8 mouse cellular contexts compared by ENCODE assay signal in genomic region chrX:42153056-42153455, GRCm38 (mm10). TPM values are rescaled to one million over a fixed set of nuclear protein-coding genes. Genes with fewer than 3 reads are reported as not detected.
A peak's percentile ranks its signal among the peaks of the same experiment; 100 is the strongest.
DNase-seq lines count a peak whose midpoint lies in the region; ATAC-seq and TF ChIP-seq lines count a peak whose summit lies in the region.

No protein-coding gene starts in this region.

- no peak overlapping the region for H3K27ac ChIP-seq in forebrain, embryonic 12.5 days
- no peak overlapping the region for H3K27ac ChIP-seq in limb, embryonic 15.5 days
- peak overlapping the region; percentile 59; the same call in 1 of the 2 replicates for H3K27ac ChIP-seq in small intestine, adult 2 months (ENCODE audit: insufficient read depth, low read depth, low read length)

- peak overlapping the region; percentile 13 for H3K4me3 ChIP-seq in lung, adult 2 months (replicated peaks; ENCODE audit: extremely low read depth, low read depth, low read length)
- H3K4me3 ChIP-seq in forebrain, embryonic 12.5 days (replicated peaks): peak overlapping the region; percentile 61
- peak overlapping the region; percentile 56 for H3K4me3 ChIP-seq in limb, embryonic 15.5 days
- no peak overlapping the region for H3K4me3 ChIP-seq in small intestine, adult 2 months (ENCODE audit: low read depth, low read length)

- 25% methylated on average over 4 of the region's 4 CpGs for WGBS in lung, adult 2 months
- WGBS in forebrain, embryonic 12.5 days: 29% methylated on average over 4 of the region's 4 CpGs
- WGBS in limb, embryonic 15.5 days: 20% methylated on average over 4 of the region's 4 CpGs
- WGBS in small intestine, adult 2 months: 9% methylated on average over 4 of the region's 4 CpGs

- H3K27me3 ChIP-seq in forebrain, embryonic 12.5 days: no peaks in the 10 kb centered on the region
- H3K27me3 ChIP-seq in limb, embryonic 15.5 days: no peaks in the 10 kb centered on the region
- no peaks in the 10 kb centered on the region for H3K27me3 ChIP-seq in small intestine, adult 2 months (ENCODE audit: control insufficient read depth, insufficient read depth, low read length)

- H3K4me2 ChIP-seq in forebrain, embryonic 12.5 days: peak overlapping the region; percentile 50
- H3K4me2 ChIP-seq in limb, embryonic 15.5 days: peak overlapping the region; percentile 36

- 0 out of 2 replicates have a peak overlapping the region, but pooled peaks have one; percentile 3 for H3K9ac ChIP-seq in forebrain, embryonic 12.5 days
- H3K9ac ChIP-seq in limb, embryonic 15.5 days: no peak overlapping the region

- no peaks in the 10 kb centered on the region for H3K36me3 ChIP-seq in forebrain, embryonic 12.5 days (replicated peaks)
- no peaks in the 10 kb centered on the region for H3K36me3 ChIP-seq in limb, embryonic 15.5 days
- no peaks in the 10 kb centered on the region for H3K36me3 ChIP-seq in small intestine, adult 2 months (ENCODE audit: control insufficient read depth, insufficient read depth, low read length)

- no peaks in the 10 kb centered on the region for H3K9me3 ChIP-seq in forebrain, embryonic 12.5 days
- H3K9me3 ChIP-seq in limb, embryonic 15.5 days: no peaks in the 10 kb centered on the region

- H3K4me1 ChIP-seq in lung, adult 2 months (ENCODE audit: control insufficient read depth, insufficient read depth, low read length): peaks cover 2% of the 10 kb centered on the region; the same call in 1 of the 2 replicates
- 0 out of 2 replicates have a peak, but pooled peaks cover 2% of the 10 kb centered on the region for H3K4me1 ChIP-seq in forebrain, embryonic 12.5 days
- peaks cover 2% of the 10 kb centered on the region; the same call in 1 of the 2 replicates for H3K4me1 ChIP-seq in limb, embryonic 15.5 days
- peaks cover 2% of the 10 kb centered on the region; the same call in 1 of the 2 replicates for H3K4me1 ChIP-seq in small intestine, adult 2 months (ENCODE audit: control insufficient read depth, insufficient read depth, insufficient read length, low read length)

- no peak for TF ChIP-seq POLR2A in lung, adult 2 months (IDR thresholded peaks at IDR 0.05; ENCODE audit: borderline replicate concordance, extremely low read depth, low read depth, low read length)
- TF ChIP-seq POLR2A in small intestine, adult 2 months (IDR thresholded peaks at IDR 0.05; ENCODE audit: low read depth, low read length): no peak

- ATAC-seq in forebrain, embryonic 12.5 days (ENCODE audit: low FRiP score): no peak
- ATAC-seq in limb, embryonic 15.5 days (ENCODE audit: insufficient number of reproducible peaks, low FRiP score, low TSS enrichment, low read depth): no peak

- DNase-seq in lung, adult 2 months: no peak
- no peak for DNase-seq in lung, postnatal 14 days
- DNase-seq in cerebellum, postnatal 25 days: no peak
- no peak for DNase-seq in right cerebral cortex, postnatal 4 days
- DNase-seq in frontal cortex, postnatal 14 days (ENCODE audit: low spot score in 2 of 2): no peak

- TF ChIP-seq CTCF in lung, adult 2 months (IDR thresholded peaks at IDR 0.05; ENCODE audit: insufficient read depth, low read length): no peak
- no peak for TF ChIP-seq CTCF in small intestine, adult 2 months (IDR thresholded peaks at IDR 0.05; ENCODE audit: extremely low read depth, insufficient read length, insufficient replicate concordance, low read depth, low read length)

RNA-seq across cellular contexts. Expression of gene Stag2, which starts 3.9 kb away (rescaled TPM):
- polyA plus RNA-seq in lung, adult 2 months (2012; rRNA removed): 6.9 and 12.2 TPM in 2 replicates
- polyA plus RNA-seq in forebrain, embryonic 12.5 days (2016; fragmentation: Nextera tagmentation; extraction: Ambion mirVana): 67.2 and 72.2 TPM in 2 replicates
- 37.5 and 42.1 TPM in 2 replicates for polyA plus RNA-seq in limb, embryonic 15.5 days (2015; fragmentation: Nextera tagmentation; extraction: Ambion mirVana)
- 1.1 and 2.1 TPM in 2 replicates for polyA plus RNA-seq in small intestine, adult 2 months (2012; rRNA removed)
